Mouse (Mus musculus): ENCODE measurements around the gene Zfp36l2. TPM values are rescaled to one million over a fixed set of nuclear protein-coding genes. Genes with fewer than 3 reads are reported as not detected.

Zfp36l2 gene
- polyA plus RNA-seq (2017; shearing (Covaris generic)): 16.5 TPM

DNA sequence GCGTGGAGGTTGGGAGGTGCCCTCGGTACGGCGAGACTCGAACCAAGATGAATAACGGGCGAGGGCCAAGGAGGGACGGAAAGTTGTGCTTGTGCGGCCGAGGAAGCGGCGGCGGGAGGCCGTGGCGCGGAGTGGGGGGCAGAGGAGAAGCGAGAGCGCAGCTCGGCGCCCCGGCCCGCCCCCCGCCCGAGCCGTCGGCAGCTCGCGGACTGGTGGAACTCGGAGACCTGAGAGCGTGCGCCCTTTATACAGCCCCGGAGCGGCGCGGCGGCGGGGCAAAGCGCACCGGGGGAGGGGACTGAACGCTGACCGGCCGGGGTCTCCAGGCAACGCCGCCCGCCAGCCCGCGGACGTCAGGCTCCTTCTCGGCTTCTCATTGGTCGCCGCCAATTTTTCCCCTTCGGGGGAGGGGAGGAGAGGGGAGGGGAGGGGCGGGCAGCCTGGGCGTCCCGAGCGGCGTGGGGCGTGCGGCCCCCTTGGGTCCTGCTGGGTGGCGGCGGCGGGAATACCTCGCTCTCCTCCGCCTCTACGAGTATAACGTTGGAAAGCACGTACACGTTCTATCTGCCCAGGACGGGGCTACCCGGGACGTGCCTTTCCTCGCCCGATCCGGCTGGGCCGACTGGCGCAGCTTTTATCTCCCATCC lies at the start of gene Zfp36l2:
Zfp36l2 (minus strand) TSS at position 221 of the 647 bp plus-strand sequence.

